Mouse (Mus musculus) embryo, embryonic 10.5 days (tissue): ENCODE results near the gene Rgs7.

ENCODE experiments used
- DNase-seq: peaks from one replicate; pipeline ENCODE4 v3.0.0-alpha.2; 2015; ENCODE audit warnings: low spot score

Gene Rgs7

GRCm38 (mm10) chr1:175300895-175301294 is 191.4 kb downstream of the Rgs7 start:
- no peak for DNase-seq

- DNase-seq: no peak
Measured at GRCm38 (mm10) chr1:175300404-175300803, 191.9 kb downstream of the Rgs7 start.

- DNase-seq: no peak
Measured at GRCm38 (mm10) chr1:175299603-175300397, 192.5 kb downstream of the Rgs7 start.

- no peak for DNase-seq
Measured at GRCm38 (mm10) chr1:175296906-175297305, 195.4 kb downstream of the Rgs7 start.

GRCm38 (mm10) chr1:175290072-175290471 is 202.2 kb downstream of the Rgs7 start:
- DNase-seq: no peak

- DNase-seq: no peak
Measured at GRCm38 (mm10) chr1:175262341-175262740, 230.0 kb downstream of the Rgs7 start.

- no peak for DNase-seq
Measured at GRCm38 (mm10) chr1:175259374-175259773, 232.9 kb downstream of the Rgs7 start.

- no peak for DNase-seq
Measured at GRCm38 (mm10) chr1:175255224-175255623, 237.1 kb downstream of the Rgs7 start.

- no peak for DNase-seq
Measured at GRCm38 (mm10) chr1:175254724-175255123, 237.6 kb downstream of the Rgs7 start.

GRCm38 (mm10) chr1:175242135-175242534 is 250.2 kb downstream of the Rgs7 start:
- no peak for DNase-seq

GRCm38 (mm10) chr1:175240137-175240536 is 252.2 kb downstream of the Rgs7 start:
- DNase-seq: no peak

GRCm38 (mm10) chr1:175221593-175222500 is 270.5 kb downstream of the Rgs7 start:
- DNase-seq: no peak

- no peak for DNase-seq
Measured at GRCm38 (mm10) chr1:175219563-175219962, 272.7 kb downstream of the Rgs7 start.

- no peak for DNase-seq
Measured at GRCm38 (mm10) chr1:175207004-175207403, 285.3 kb downstream of the Rgs7 start.

GRCm38 (mm10) chr1:175205633-175206032 is 286.7 kb downstream of the Rgs7 start:
- no peak for DNase-seq

- DNase-seq: no peak
Measured at GRCm38 (mm10) chr1:175203544-175203943, 288.8 kb downstream of the Rgs7 start.

- DNase-seq: no peak
Measured at GRCm38 (mm10) chr1:175202902-175203301, 289.4 kb downstream of the Rgs7 start.

GRCm38 (mm10) chr1:175198881-175199280 is 293.4 kb downstream of the Rgs7 start:
- no peak for DNase-seq

- no peak for DNase-seq
Measured at GRCm38 (mm10) chr1:175195806-175196205, 296.5 kb downstream of the Rgs7 start.

GRCm38 (mm10) chr1:175188186-175188585 is 304.1 kb downstream of the Rgs7 start:
- no peak for DNase-seq

GRCm38 (mm10) chr1:175185211-175185610 is 307.1 kb downstream of the Rgs7 start:
- no peak for DNase-seq

GRCm38 (mm10) chr1:175184736-175185135 is 307.6 kb downstream of the Rgs7 start:
- DNase-seq: no peak

- no peak for DNase-seq
Measured at GRCm38 (mm10) chr1:175178733-175179132, 313.6 kb downstream of the Rgs7 start.
